Mouse (Mus musculus): Measurements from ENCODE around the gene Neu4. TPM values are rescaled to one million over a fixed set of nuclear protein-coding genes. Genes with fewer than 3 reads are reported as not detected.
"Not testable (repeated sequence)": the region's sequence is repeated elsewhere in the genome, so short reads cannot be mapped to it uniquely, and the experiment has no call there.

Neu4 gene
- polyA plus RNA-seq, 1 experiment = not detected

DNA sequence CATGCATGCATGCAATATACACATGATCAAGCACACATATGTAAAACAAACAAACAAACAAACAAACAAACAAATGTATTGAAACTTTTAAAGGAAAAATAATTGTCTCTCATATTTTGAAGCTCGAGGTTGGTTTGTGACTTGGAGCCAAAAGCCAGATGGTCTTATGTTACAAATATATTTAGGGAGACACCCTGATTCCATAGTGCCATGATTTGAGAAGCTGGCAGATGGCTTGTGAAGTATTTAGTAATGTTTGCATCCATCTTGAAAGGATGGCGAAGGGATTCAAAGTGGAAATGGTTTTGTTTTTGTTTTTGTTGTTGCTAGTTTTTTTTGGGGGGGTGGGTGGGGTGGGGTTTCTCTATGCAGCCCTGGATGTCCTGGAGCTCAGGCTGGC, 19.2 kb upstream of the Neu4 start:
- Histone ChIP-seq H3K4me3 (ENCODE audit: insufficient read depth, low read depth, low read length) (no peak overlapping the region), H3K27me3 (replicated peaks; ENCODE audit: control insufficient read depth, insufficient read depth, low read length) (no peaks in the 10 kb centered on the region), H3K4me1 (ENCODE audit: control insufficient read depth, insufficient read depth, low read length) (no peaks in the 10 kb centered on the region), H3K36me3 (ENCODE audit: control insufficient read depth, insufficient read depth, low read length) (no peaks in the 10 kb centered on the region), H3K27ac (ENCODE audit: insufficient read depth, low read depth, low read length) (no peak overlapping the region)
- 77% methylated on average over 2 of the region's 2 CpGs for WGBS
- DNase-seq = no peak
- TF ChIP-seq CTCF (conservative IDR thresholded peaks at IDR 0.05; ENCODE audit: insufficient read depth, insufficient read length, low read depth, low read length) (no peak), POLR2A (IDR thresholded peaks at IDR 0.05; ENCODE audit: low read depth, low read length) (no peak)

DNA sequence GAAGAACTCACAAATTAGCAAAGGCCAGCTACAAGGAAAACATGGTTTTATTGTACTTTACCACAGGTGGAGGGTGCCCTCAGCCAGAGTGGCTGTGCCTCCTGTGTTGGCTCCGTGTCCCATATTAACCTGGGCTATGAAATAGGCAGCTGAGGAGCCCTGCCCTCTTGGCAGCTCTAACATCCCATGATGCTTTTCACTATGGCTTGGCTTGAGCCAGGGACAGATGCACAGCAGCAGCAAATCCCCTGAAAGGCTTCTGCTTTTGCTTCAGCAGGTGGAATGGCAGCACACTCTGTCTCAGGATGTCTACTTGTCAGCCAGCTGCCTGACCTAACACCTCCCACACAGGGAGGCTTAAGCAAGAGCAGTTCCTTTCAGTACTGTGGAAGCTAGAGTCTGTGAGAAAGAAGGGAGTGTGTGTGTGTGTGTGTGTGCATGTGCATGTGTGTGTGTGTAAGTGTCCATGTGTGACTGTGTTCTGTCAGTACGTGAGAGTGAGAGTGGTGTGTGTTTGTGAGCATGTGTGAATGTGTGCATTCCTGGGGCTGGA, 14.2 kb upstream of the Neu4 start:
- DNase-seq; H3K4me3 ChIP-seq (ENCODE audit: insufficient read depth, low read depth, low read length); H3K27ac ChIP-seq (ENCODE audit: insufficient read depth, low read depth, low read length); H3K4me1 ChIP-seq (ENCODE audit: control insufficient read depth, insufficient read depth, low read length); H3K27me3 ChIP-seq (replicated peaks; ENCODE audit: control insufficient read depth, insufficient read depth, low read length); H3K36me3 ChIP-seq (ENCODE audit: control insufficient read depth, insufficient read depth, low read length): not testable (repeated sequence)
- 48% methylated on average over 2 of the region's 2 CpGs for WGBS

DNA sequence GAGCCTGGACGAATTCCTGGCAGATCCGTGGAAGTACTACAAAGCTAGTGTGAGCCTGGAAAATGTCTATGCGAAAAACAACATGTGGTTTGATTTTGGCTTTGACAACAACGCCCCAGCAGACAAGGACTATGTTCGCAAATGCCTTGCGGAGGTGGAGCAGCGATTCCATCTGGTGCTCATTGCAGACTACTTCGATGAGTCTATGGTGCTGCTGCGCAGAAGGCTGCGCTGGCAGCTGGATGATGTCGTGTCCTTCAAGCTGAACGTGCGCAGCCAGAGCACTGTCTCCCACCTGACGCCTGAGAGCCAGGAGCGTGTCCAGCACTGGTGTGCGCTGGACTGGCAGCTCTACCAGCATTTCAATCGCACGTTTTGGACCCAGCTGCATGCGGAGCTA, 11.4 kb upstream of the Neu4 start:
- not testable (repeated sequence) for H3K27me3 ChIP-seq (replicated peaks; ENCODE audit: control insufficient read depth, insufficient read depth, low read length); DNase-seq; H3K36me3 ChIP-seq (ENCODE audit: control insufficient read depth, insufficient read depth, low read length); H3K27ac ChIP-seq (ENCODE audit: insufficient read depth, low read depth, low read length); H3K4me1 ChIP-seq (ENCODE audit: control insufficient read depth, insufficient read depth, low read length); H3K4me3 ChIP-seq (ENCODE audit: insufficient read depth, low read depth, low read length)
- 88% methylated on average over 16 of the region's 19 CpGs for WGBS

DNA sequence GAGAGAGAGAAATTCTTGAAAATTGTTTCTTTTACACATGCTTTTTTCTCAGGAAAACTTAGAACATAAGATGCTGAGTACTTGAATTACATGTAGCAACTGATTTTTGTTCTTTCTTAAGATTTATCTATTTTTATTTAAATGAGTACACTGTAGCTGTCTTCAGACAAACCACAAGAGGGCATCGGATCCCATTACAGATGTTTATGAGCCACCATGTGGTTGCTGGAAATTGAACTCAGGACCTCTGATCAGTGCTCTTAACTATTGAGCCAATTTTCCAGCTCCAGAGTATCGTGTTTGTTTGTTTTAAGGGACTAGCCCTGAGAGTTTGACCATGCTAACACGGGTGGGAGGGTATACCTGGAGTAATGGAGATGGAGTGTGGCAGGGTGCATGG, 8.6 kb upstream of the Neu4 start:
- Histone ChIP-seq H3K4me1 (ENCODE audit: control insufficient read depth, insufficient read depth, low read length) (no peaks in the 10 kb centered on the region), H3K27me3 (replicated peaks; ENCODE audit: control insufficient read depth, insufficient read depth, low read length) (no peaks in the 10 kb centered on the region), H3K36me3 (ENCODE audit: control insufficient read depth, insufficient read depth, low read length) (no peaks in the 10 kb centered on the region), H3K4me3 (ENCODE audit: insufficient read depth, low read depth, low read length) (no peak overlapping the region), H3K27ac (ENCODE audit: insufficient read depth, low read depth, low read length) (no peak overlapping the region)
- no peak for DNase-seq
- no peak for TF ChIP-seq CTCF (conservative IDR thresholded peaks at IDR 0.05; ENCODE audit: insufficient read depth, insufficient read length, low read depth, low read length)
- no peak for TF ChIP-seq POLR2A (IDR thresholded peaks at IDR 0.05; ENCODE audit: low read depth, low read length)
- WGBS = 53% methylated on average over 3 of the region's 3 CpGs

DNA sequence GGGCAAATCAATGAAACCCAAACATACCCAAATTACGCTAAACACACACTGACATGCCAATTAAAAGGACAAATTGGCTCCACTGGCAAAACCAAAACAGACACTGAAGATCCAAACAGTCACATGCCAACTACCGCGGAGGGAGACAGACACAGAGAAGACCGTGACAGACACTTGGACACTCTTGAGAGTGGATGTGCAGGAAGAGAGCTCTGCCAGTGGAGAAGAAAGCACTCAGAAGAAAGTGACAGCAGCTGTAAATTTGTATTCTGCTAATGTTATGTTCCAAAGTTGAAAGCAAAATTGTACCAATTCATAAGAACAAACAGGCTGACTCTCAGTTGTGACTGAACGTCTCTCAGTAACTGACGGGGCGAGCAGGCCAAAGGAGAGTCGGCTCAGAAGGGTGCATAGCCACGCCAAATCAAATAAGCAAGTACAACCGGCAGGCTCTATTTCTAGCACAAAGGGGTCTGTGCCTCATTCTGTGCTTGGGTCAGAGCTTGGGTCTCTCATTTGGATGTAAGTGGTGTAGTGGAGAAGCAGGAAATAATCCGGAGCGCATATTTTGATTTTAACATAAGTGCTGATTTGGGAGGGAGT, 7.4 kb downstream of the Neu4 start:
- Histone ChIP-seq H3K36me3 (ENCODE audit: control insufficient read depth, insufficient read depth, low read length) (no peaks in the 10 kb centered on the region), H3K4me1 (ENCODE audit: control insufficient read depth, insufficient read depth, low read length) (no peaks in the 10 kb centered on the region), H3K27ac (ENCODE audit: insufficient read depth, low read depth, low read length) (no peak overlapping the region), H3K4me3 (ENCODE audit: insufficient read depth, low read depth, low read length) (no peak overlapping the region), H3K27me3 (replicated peaks; ENCODE audit: control insufficient read depth, insufficient read depth, low read length) (no peaks in the 10 kb centered on the region)
- DNase-seq = no peak
- no peak for TF ChIP-seq CTCF (conservative IDR thresholded peaks at IDR 0.05; ENCODE audit: insufficient read depth, insufficient read length, low read depth, low read length)
- TF ChIP-seq POLR2A (IDR thresholded peaks at IDR 0.05; ENCODE audit: low read depth, low read length) = no peak
- WGBS = 86% methylated on average over 12 of the region's 12 CpGs

DNA sequence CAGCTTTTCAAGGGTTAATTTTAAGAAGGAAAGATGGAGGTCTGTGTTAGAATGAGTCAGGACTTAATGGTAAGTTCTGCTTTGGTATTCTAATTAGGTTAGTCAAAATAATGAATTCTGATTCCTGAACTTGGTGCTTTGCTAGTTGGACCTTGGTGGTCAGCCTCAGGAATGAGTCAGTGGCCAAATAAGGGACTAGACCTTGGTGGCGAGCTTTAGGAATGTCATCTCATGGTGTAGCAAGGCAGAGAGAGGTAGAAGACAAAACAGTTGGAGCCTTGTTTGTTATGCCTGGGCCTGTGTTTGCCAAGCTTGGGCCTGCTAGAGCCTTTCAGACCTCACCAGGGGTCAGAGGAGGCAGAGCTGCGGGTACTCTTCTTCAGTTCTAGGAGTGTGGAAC, 8.5 kb downstream of the Neu4 start:
- H3K4me3 ChIP-seq (ENCODE audit: insufficient read depth, low read depth, low read length) = no peak overlapping the region
- TF ChIP-seq POLR2A (IDR thresholded peaks at IDR 0.05; ENCODE audit: low read depth, low read length) = no peak
- TF ChIP-seq CTCF (conservative IDR thresholded peaks at IDR 0.05; ENCODE audit: insufficient read depth, insufficient read length, low read depth, low read length) = no peak
- H3K36me3 ChIP-seq (ENCODE audit: control insufficient read depth, insufficient read depth, low read length) = no peaks in the 10 kb centered on the region
- no peaks in the 10 kb centered on the region for H3K4me1 ChIP-seq (ENCODE audit: control insufficient read depth, insufficient read depth, low read length)
- DNase-seq = no peak
- H3K27me3 ChIP-seq (replicated peaks; ENCODE audit: control insufficient read depth, insufficient read depth, low read length) = no peaks in the 10 kb centered on the region
- H3K27ac ChIP-seq (ENCODE audit: insufficient read depth, low read depth, low read length) = no peak overlapping the region
- WGBS = 91% methylated on average over 2 of the region's 2 CpGs

DNA sequence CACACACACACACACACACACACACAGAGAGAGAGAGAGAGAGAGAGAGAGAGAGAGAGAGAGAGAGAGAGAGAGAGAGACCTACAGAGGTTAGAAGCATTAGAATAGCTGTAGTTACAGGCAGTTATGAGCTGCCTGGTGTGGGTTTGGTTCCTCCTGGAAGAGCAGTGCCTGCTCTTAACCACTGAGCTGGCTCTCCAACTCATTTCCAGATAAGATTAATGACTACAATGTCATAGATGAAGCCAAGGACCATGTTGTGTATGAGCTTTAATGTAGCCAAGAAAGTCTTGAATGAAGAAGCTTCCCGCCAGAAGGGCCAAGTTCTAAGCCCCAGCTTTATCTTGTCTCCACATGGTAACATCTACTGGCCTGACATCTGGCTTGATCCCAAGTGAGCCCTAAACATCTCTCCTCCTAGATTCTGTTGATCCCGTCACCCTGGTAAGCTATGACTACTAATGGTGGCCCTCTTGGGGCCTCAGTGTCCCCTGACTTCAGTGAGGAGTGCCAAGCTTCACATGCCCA, 12.9 kb downstream of the Neu4 start:
- Histone ChIP-seq H3K27ac (ENCODE audit: insufficient read depth, low read depth, low read length) (no peak overlapping the region), H3K36me3 (ENCODE audit: control insufficient read depth, insufficient read depth, low read length) (no peaks in the 10 kb centered on the region), H3K4me1 (ENCODE audit: control insufficient read depth, insufficient read depth, low read length) (no peaks in the 10 kb centered on the region), H3K27me3 (replicated peaks; ENCODE audit: control insufficient read depth, insufficient read depth, low read length) (no peaks in the 10 kb centered on the region), H3K4me3 (ENCODE audit: insufficient read depth, low read depth, low read length) (no peak overlapping the region)
- no peak for DNase-seq
- TF ChIP-seq POLR2A (IDR thresholded peaks at IDR 0.05; ENCODE audit: low read depth, low read length) (no peak), CTCF (conservative IDR thresholded peaks at IDR 0.05; ENCODE audit: insufficient read depth, insufficient read length, low read depth, low read length) (no peak)
- WGBS = 83% methylated on average over 2 of the region's 2 CpGs

All from kidney, adult 2 months (tissue).